Mouse (Mus musculus) liver, postnatal 0 days (tissue): ENCODE data around the gene Gja3. TPM values are rescaled to one million over a fixed set of nuclear protein-coding genes. Genes with fewer than 3 reads are reported as not detected.

Experiments
- ATAC-seq: fragments of 200-750 bp; cut with Nextera tagmentation; 2 replicates; pipeline ENCODE4 v1.8.0; 2017; ENCODE audit warnings: mild to moderate bottlenecking, moderate library complexity
- DNase-seq: peaks from one replicate; pipeline ENCODE4 v3.0.0-alpha.2; 2016
- H3K27ac ChIP-seq: fragments of 300-500 bp; sonication (generic); 2 replicates; pipeline ENCODE4 v1.5.1; 2014; ENCODE audit warnings: antibody characterized with exemption, moderate library complexity, mild to moderate bottlenecking, low read depth
- H3K27me3 ChIP-seq: fragments of 300-500 bp; sonication (generic); 2 replicates; pipeline ENCODE4 v1.6.1; 2014; ENCODE audit warnings: low read length, control low read depth, mixed read lengths; ENCODE audit not compliant: insufficient read depth
- H3K36me3 ChIP-seq: fragments of 300-500 bp; sonication (generic); replicated peaks from 2 replicates; pipeline ENCODE4 v1.6.1; 2014; ENCODE audit warnings: mild to moderate bottlenecking, control low read depth, low read length, moderate library complexity, mixed read lengths; ENCODE audit not compliant: insufficient read depth
- H3K4me1 ChIP-seq: fragments of 300-500 bp; sonication (generic); 2 replicates; pipeline ENCODE4 v1.6.1; 2014; ENCODE audit warnings: antibody characterized with exemption, mild to moderate bottlenecking, control low read depth; ENCODE audit not compliant: insufficient read depth
- H3K4me2 ChIP-seq: fragments of 300-500 bp; sonication (generic); 2 replicates; pipeline ENCODE4 v1.6.1; 2014; ENCODE audit warnings: low read depth, mild to moderate bottlenecking, low read length, moderate library complexity, mixed read lengths
- H3K4me3 ChIP-seq: fragments of 300-500 bp; sonication (generic); 2 replicates; pipeline ENCODE4 v1.5.1; 2014; ENCODE audit warnings: low read depth, low read length
- H3K9ac ChIP-seq: fragments of 300-500 bp; sonication (generic); replicated peaks from 2 replicates; pipeline ENCODE4 v1.6.1; 2014; ENCODE audit warnings: mild to moderate bottlenecking, moderate library complexity
- H3K9me3 ChIP-seq: fragments of 300-500 bp; sonication (generic); 2 replicates; pipeline ENCODE4 v1.6.1; 2016; ENCODE audit warnings: mild to moderate bottlenecking, control low read depth, low read length, mixed read lengths
- CTCF ChIP-seq: sonication (generic); IDR thresholded peaks from 2 replicates; pipeline ENCODE4 v1.5.1; 2016; ENCODE audit warnings: antibody characterized with exemption, low read depth
- EP300 ChIP-seq: IDR thresholded peaks from 2 replicates; pipeline ENCODE4 v1.6.1; 2016; ENCODE audit warnings: antibody characterized with exemption, low read depth, mild to moderate bottlenecking
- WGBS: fragments of 180-500 bp; shearing (Covaris S2); extraction: QIAGEN DNeasy Blood & Tissue Kit; methylation state at CpG from one replicate; pipeline ENCODE4 v1.1.7; 2014; ENCODE audit not compliant: insufficient replicate concordance; 5-methylcytosine and 5-hydroxymethylcytosine counted together
- polyA plus RNA-seq: library from polyadenylated mRNA; unstranded; fragments of >200 nt; fragmentation: Nextera tagmentation; extraction: Ambion mirVana; gene quantifications from 2 replicates; pipeline ENCODE4 v1.2.1, GENCODE M21; 2015

The Gja3 gene
- polyA plus RNA-seq = 0.07 TPM in 1 of 2 replicates, not detected in the other

DNA sequence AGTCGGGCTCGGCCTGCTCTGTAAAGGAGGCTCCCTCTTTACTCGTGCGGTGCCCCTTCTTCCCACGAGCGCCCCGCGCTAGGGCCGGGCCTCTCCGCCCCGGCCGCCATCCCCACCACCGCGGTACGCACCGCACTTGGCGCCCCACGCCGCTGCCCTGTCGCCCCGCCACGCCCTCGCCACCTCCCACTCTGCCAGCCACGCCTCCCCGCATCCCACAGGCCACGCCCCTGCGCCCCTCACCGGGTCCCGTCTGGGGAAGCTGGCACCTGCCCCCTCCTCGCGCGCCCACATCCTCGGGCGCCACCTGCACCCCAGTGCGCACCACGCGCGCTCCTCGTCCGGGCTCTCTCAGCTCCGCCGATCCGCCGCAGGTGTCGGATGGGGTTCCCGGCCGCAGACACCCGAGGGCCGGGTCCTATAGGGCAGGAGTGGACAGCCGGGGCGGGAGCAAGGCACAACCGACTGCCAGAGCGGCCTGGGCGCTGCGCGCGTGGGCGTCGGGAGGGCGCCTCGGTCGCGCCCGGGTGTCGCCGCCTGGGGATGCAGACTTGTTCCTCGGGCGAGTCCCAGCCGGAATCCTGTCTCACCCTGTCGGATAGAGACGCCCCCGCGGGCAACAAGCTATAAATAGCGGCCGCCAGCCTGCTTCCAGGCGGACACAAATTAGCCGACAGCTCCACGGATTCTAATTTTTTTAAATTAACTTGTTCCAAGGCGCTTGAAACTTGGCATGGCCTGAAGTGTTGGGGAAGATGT, at the start of gene Gja3:
TSS of gene Gja3 (minus strand) at position 538 of the 759 bp plus-strand sequence.
- Histone ChIP-seq H3K9me3 (no peaks in the 10 kb centered on the region), H3K9ac (no peak within 1 kb of the TSS), H3K27ac (no peak within 1 kb of the TSS), H3K4me1 (no peaks in the 10 kb centered on the region), H3K4me3 (peak within 1 kb of the TSS; percentile 29), H3K27me3 (peaks cover 39% of the 10 kb centered on the region), H3K36me3 (no peaks in the 10 kb centered on the region), H3K4me2 (peak within 1 kb of the TSS; percentile 60)
- TF ChIP-seq CTCF (no peak), EP300 (no peak)
- no peak for ATAC-seq
- peak; percentile 43 for DNase-seq
- WGBS = 3% methylated on average over 68 of the region's 79 CpGs

DNA sequence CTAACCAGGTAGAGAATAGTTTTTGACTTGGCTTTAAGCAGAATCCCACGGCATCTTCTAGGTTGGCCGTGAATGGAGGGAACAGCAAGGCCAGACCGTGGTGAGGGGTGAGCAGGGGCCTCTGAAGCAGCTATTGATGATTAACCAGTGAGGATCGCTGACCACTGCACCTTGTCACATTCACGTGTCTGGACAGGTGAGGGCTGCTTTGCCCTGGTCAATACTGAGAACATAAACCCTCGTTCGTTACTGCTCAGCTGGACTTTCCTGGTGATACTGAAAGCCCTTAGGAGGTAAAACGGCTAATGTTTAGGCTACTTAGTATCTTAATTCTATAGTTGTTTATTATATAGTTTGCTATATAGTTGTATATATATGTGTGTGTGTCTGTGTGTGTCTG, 49.2 kb upstream of the Gja3 start:
- Histone ChIP-seq H3K4me1 (peaks cover 3% of the 10 kb centered on the region; the same call in 1 of the 2 replicates), H3K4me3 (no peak overlapping the region), H3K27ac (no peak overlapping the region), H3K9me3 (no peaks in the 10 kb centered on the region), H3K4me2 (no peak overlapping the region), H3K9ac (no peak overlapping the region), H3K27me3 (peaks cover 31% of the 10 kb centered on the region), H3K36me3 (no peaks in the 10 kb centered on the region)
- TF ChIP-seq CTCF (no peak), EP300 (no peak)
- WGBS = 49% methylated on average over 8 of the region's 8 CpGs
- DNase-seq (peak; percentile 56), ATAC-seq (0 out of 2 replicates have a peak, but pooled peaks have one; percentile 6)

DNA sequence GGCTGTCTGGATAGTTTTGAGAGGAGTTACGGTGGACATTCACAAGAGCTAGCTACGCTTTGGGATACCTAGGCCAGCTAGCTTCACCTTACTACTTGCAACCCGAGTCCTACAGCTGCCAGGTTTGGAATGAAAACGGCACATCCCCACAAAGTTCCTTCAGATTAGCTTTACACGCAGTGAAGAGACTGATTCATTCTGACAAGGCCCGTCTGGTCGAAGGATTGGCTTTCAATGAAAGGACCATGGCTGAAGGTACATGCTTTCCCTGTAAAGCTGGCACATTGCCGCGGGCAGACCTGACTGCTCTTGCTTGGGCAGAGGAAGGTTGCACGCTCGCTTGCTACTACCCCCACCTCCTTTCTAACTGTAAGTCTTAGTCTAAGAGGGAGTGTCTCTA, 47.8 kb upstream of the Gja3 start:
- no peak for TF ChIP-seq CTCF
- no peak for TF ChIP-seq EP300

DNA sequence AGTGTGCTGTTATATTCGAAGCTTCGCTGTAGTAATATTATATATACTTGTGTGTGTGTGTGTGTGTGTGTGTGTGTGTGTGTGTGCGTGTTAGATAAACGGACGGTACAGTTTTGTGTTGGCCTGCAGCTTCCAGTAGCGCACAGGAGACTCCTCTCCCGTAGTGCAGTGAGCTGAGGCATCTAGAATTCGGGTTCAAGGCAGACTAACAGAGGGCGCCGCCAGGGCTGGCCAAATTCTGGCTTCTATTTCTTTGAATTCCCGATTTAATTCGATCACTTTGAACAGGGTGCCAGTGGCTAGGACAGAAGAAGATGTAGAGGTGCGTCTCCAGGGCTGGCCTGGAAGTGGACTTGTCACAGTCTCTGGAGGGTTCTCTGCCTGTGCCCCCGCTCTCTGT, 47.2 kb upstream of the Gja3 start:
- Histone ChIP-seq H3K4me3 (peak overlapping the region; percentile 63), H3K9ac (no peak overlapping the region), H3K27me3 (peaks cover 31% of the 10 kb centered on the region)

More for the DNA sequence above, 47.8 kb upstream of the Gja3 start:
- WGBS = 45% methylated on average over 11 of the region's 11 CpGs
- ATAC-seq = no peak
- DNase-seq = no peak
- H3K9me3 ChIP-seq = no peaks in the 10 kb centered on the region
- no peak overlapping the region for H3K4me3 ChIP-seq
- no peak overlapping the region for H3K9ac ChIP-seq
- H3K36me3 ChIP-seq = no peaks in the 10 kb centered on the region
- peaks cover 31% of the 10 kb centered on the region for H3K27me3 ChIP-seq
- H3K4me2 ChIP-seq = no peak overlapping the region
- peaks cover 3% of the 10 kb centered on the region; the same call in 1 of the 2 replicates for H3K4me1 ChIP-seq
- no peak overlapping the region for H3K27ac ChIP-seq

DNA sequence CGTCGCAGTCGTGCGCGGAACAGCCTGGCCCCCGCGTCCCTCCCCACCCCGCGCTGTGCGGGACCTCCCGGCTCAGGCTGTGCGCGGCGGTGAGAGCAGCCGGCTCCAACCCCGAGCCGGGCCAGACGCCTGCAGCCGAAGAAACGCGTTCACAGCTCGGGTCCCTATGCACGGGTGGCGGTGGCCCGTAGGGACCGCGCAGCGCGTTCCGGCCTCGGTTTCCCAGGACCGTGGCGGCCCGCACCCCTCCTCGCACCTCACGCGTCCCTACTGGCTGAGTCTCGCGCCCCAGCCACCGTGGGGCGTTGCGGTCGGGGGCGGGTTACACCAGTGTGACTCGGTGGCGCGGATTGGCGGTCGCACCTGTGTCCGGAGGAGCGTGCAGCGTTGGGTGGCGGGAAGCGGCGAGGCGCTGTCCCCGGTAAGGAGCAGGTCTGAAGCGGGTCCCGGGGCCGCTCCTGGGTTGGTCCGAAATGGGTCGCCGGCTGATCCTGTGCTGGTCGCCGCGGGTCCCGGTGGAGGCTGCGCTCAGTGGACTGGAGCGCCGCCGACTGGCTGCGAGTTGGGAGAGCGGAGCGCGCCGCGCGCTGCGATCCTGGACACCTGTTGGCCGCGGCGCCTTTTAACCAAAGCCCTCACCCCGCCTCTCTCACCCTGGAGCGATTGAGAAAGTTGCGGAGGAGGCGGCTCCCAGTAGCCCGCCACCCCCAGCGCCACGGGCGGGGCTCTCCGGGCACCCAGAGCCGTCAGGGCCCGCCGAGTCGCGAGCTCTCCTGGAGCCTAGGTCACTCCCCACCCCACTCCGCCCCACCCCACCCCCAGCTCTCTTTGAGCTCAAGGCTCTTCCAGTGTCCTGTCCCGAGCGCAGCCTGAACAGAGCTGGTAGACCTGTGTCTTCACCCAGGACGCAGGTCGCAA, 46.5 kb upstream of the Gja3 start, which contains the start of gene Gjb2:
TSS of gene Gjb2 (minus strand) at position 597 of the 918 bp plus-strand sequence.
- peak within 1 kb of the TSS; percentile 87 for H3K27ac ChIP-seq
- 2% methylated on average over 101 of the region's 101 CpGs for WGBS
- H3K4me3 ChIP-seq = peak within 1 kb of the TSS; percentile 63
- no peaks in the 10 kb centered on the region for H3K9me3 ChIP-seq
- TF ChIP-seq CTCF = peak; percentile 35; the same call in 1 of the 2 replicates
- TF ChIP-seq EP300 = no peak
- DNase-seq (peak; percentile 84), ATAC-seq (peak; percentile 75)
- H3K4me1 ChIP-seq = peaks cover 6% of the 10 kb centered on the region; the same call in 1 of the 2 replicates
- H3K27me3 ChIP-seq = peaks cover 31% of the 10 kb centered on the region
- H3K4me2 ChIP-seq = peak within 1 kb of the TSS; percentile 81
- H3K9ac ChIP-seq = peak within 1 kb of the TSS; percentile 77
- H3K36me3 ChIP-seq = 0 out of 2 replicates have a peak, but pooled peaks cover 3% of the 10 kb centered on the region

More for the DNA sequence above, 47.2 kb upstream of the Gja3 start:
- no peaks in the 10 kb centered on the region for H3K9me3 ChIP-seq
- DNase-seq (no peak), ATAC-seq (no peak)
- 13% methylated on average over 14 of the region's 14 CpGs for WGBS
- no peaks in the 10 kb centered on the region for H3K36me3 ChIP-seq
- TF ChIP-seq CTCF = no peak
- no peak for TF ChIP-seq EP300
- peak overlapping the region; percentile 81 for H3K4me2 ChIP-seq
- peaks cover 6% of the 10 kb centered on the region; the same call in 1 of the 2 replicates for H3K4me1 ChIP-seq
- H3K27ac ChIP-seq = no peak overlapping the region
